Mouse (Mus musculus): Measurements from ENCODE around the gene Sdccag8.

The Sdccag8 gene

DNA sequence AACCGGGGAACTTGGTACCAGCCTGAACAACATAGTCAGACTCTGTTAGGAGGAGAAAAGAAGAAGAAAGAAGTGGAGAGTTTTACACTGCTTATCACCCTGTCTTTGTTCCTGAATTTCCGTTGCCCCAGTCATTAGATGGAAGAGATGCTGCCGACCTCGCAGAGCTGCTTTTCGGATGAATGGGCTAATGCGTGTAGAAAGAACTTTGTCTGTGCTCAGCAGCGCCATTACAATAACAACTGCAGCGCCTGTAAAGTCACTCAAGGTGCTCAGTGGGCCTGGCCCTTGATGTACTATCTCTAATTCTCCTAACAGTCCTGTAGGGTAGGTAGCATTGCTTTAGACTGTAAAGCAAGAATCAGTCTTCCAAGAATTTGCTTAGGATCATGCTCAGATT lies 178.1 kb downstream of the Sdccag8 start:
- no peak for DNase-seq

DNA sequence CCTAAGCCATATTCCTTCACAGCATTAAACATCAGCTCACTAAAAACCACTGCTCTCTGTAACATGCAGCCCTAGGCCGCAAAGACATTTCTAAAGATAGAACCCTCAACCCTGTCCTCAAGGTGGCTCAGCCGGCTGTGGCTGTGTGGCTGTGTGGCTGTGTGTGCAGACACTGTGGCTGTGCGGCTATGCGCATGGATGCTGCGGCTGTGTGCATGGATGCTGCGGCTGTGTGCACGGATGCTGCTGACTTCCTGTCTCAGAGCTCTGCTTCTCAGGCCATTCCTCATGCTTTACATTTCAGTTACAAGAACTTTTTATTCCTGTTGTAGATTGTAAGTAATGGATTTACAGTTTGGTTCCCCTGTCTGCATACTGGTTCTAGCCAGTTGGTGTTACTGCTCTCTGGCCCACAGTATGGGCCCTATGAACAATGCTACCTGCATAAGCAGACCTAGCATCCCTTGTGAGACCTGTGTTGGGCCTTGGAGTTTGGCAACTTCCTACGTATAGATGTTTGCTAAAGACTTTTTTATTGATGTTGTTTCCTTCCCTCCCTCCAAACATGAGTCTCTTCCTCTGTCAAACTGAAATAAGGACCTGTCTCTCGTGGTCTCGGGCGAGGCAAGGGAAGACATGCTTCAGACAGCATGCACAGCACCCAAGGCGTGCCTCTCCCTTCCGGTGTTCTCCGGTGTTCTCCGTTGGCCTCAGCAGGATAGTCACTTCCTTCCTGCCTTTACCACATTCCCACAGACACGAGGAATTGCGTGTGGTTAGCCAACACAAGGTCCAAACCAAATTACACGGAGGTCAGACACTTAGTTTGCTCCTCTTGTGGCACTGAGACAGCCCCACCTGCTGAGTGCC lies 178.9 kb downstream of the Sdccag8 start:
- peak in 1 of 2 experiments; percentile 10 for DNase-seq

DNA sequence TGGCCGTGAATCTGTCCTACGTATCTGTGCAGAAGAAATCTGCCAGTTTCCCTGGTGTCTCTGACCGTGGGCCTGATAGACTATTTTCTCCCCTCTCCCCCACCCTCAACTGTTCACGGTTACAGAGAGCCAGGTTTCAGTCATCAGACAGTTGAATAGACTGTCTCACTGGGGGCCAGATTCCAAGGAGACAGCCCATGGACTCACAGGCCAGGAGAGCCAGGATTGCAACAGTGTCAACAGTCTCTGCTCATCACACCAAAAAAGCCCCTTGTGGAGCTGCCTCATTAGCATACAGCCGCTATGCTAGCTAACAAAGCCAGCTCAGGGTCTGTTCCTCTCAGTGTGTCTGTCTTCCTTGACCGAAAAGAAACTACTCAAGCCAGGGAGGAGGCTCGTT lies 179.6 kb downstream of the Sdccag8 start:
- DNase-seq: no peak

DNA sequence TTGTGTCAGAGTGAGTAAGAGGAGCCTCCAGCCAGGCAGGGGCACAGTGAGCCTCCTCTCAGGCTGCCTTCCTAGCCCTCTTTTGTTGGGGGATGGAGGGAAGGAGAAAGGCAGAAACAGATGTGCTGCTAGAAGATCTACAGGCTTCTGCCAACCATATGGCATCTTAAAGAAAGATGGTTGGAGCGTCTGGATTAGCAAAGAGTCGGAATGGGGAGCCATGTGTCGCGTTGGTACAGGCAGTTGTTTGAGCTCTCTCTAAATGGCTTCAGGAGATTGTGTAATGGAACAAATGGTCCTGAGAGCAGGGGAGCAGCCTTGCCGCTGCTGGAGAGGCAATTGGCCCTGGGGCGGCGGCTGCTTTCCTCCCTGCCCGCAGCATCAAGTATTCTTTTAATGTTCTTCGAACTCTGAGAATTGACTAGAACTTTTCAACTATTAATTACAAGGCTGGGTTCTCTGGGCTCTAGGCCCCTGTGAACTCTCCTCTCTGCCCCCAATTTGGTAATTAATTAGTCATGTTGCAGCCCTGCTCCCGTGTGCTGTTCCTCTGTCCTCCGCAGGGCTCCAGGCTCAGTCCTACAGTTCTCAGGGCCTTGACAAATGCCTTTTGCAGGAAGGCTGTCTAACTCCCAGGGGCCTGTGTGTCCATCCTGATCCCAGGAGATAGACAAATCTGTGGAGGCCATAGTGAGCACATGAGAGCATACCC lies 180.4 kb downstream of the Sdccag8 start:
- DNase-seq: no peak

DNA sequence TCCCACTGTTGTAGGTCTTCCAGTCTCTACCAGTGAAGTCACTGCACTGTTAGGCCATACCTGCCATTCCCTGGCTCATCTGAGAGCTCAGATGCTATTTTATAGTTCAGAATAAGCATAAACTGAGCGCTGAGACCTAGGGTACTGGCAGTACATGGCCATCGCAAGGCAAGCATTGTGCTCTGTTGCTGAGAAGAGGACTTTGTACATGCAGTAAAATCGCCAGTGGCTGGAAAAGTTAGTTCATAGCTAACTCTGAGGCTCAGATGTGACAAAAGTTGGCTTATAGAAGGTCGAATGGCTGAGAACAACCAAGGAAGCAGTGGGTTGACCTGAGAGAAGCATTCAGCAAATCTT lies 180.9 kb downstream of the Sdccag8 start:
- DNase-seq: no peak

DNA sequence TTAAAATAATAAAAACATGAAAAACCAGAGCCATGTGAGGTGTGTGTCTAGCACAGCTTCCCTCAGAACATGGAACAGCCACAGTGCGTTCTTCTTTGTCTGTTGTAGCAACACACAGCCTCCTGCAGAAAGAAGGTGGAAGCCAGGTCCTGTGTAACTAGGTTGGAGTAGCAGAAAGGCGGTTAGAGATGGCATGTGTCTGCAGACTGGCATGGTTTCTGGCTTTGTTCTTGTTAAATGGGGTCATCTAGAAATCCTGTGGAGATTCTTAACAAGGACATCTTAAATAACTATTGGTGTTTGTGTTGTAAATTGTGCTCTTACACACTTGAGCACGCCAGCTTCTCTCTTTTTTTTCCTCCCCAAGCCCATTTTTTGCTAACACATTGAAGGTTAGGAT lies 181.7 kb downstream of the Sdccag8 start:
- no peak for DNase-seq

DNA sequence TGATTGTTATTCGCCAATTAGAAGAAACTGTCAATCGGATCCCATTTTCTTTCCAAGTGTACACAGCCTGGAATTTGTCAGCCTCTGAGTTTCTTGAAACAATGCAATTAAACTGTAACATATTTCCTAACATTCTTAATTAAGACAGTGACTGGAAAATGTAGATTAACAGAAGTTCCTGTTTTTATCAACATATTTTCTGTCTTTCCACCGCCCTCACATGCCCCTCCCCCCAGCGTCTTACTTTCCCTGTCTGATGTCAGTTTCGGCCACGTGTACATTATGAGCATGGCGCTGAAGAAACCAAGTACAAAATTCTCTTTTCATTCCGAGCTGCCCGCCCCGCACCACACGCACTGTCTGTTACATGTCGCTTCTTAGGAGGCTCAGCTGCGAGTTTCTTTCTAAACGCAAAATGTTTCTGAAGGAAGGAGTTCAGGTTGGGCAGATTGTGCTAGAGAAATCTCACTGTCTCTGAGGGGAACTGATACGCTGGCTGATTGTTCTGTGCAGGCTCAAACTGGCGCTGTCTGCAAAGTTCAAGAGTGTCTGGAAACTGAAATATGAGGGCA lies 182.3 kb downstream of the Sdccag8 start:
- DNase-seq: peak; percentile 32 to 47

DNA sequence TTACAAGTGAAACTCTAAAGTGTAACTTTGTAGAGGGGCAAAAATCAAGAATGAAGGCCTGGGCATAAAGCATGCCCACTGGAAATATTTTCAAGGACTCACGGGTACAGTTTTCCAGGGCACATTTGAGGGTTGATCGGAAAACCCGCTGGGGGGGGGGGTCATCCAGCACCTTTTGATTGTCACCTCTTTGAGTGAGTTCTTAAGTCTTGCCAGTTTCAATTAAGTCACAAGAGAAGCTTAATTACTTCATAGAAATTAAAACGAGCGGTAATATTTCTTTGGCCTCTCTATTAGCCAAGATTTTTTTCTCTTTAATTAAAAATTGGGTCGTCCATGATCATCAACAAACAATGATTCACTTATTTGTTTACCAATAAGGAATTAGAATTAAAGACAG lies 182.8 kb downstream of the Sdccag8 start:
- DNase-seq: no peak

DNA sequence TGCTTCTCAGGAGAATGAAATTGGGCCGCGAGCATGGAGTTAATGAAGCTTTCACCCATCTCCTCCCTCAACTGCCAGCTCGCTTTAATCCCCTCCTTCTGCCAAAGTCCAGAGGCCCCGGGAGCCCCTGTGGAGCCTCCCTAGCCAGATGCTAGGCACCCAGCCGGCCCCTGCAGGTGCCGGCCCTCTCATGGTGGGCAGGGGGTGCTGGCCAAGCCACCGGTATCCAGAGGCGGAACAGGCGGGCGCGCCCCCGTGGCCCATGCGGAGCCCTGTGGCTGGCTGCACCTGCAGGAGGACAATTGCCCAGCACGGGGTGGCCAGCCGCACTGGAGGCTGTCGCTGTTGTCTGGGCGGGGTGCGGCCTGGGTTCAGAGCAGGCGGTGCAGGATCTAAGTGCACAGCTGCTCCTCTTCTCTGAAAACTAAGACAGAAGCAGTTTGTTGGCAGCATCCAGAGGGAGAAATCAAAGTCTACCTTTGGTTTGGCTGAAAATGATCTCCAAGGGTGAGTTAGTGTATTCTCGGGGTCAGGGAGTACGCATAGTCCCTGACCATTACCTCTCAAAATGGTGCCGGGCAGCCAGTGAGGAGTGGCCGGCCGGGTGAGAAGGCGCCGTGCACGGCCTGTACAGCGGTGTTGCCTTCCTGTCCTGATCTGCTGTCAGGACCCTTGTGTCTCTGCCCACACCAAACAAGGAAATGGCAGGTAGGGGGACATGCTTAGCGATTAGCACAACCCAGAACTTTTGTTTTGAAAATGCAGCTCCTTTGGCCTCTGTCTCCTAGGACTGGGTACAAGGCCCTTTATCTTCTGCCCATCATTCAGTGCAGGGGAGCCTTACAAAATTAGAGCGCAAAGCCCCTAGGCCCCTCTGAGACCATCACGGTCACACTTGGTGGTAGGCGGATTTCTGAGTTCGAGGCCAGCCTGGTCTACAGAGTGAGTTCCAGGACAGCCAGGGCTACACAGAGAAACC lies 183.5 kb downstream of the Sdccag8 start:
- no peak for DNase-seq

DNA sequence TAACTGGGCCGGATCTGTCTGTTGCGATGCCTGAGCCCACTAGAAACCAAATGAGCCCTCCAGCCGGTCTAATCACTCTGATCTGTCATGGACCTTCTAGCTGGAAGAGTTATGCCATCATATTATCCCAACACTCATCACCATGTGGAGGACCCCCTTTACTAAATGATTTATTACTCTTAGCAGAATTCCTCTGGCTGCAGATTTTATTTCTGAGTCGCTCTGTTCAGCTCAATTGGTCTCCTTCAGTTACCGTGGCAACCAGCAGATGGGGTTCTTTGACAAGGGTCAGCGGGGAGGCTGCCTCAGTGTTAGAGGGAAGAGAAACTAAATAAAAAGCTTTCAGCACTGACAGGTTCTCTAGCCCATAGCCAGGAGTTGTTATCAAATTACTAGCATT lies 184.6 kb downstream of the Sdccag8 start:
- DNase-seq: no peak

DNA sequence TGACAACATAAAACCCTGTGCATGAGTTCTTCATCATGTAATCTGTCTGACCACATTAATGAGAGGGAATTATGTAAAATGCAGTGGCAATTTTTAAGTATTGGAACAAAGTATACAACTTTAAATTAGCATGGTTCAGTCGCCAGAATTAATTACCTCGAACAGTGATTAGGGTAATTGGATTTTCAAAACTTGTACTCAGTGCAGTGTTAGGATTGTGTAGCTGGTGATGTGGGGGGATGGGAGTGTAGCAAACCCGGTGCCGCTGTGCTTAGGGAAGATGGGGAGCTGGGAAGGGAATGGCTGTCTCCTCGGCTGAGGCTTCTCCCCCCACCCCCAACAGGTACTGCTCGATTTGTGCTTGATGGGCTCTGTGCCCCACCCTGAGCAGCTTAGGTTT lies 188.5 kb downstream of the Sdccag8 start:
- DNase-seq: no peak

DNA sequence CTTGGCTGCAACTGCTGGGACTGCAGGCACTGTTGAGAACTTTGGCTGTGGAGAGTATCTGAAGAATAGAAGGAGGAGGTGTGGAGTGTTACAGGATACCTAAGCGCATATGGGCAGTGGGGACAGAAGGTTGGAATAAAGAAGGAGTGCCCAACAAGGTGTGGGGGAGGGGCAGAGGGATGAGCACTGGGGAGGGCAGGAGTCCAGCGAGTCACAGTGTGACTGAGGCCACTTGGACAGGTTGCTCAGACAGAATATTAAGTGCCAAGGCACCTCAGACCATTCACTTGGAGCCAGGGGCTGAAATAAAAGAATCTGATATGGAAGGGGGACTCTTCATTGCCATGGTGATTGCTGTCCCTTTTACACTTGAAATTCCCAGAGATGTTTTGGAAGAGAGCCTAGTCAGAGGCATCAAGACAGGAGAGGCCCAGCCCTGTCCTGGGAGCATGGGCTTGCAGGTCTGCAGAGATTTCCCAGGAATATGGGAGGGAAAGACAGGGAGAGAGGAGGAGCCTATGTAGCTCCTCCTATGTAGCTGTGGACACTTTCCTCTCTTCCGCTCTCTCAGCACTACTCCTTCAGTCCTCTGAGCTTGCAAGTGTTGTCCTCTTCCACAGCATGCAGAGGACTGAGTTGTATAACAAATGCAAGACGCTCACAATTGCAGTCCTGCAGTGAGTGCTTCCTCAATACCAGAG lies 189.7 kb downstream of the Sdccag8 start:
- DNase-seq: no peak

DNA sequence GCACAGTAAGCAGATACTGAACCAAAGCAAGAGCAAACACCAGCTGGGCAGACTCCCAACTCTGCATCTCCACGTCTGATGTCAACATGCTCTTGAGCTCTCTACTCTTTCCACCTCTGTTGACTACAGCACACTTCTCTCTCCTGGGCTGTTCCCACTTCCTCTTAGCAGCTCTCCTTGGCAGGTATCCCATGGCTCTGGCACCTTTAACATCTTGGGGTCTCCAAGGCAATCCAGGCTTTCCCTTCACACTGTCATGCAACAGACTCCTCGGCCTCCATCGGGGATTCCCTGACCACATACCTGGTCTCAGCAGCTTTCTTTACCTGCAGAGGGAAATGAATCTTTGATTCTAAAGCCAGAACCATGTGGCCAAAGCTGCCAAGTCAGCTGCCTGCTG lies 192.9 kb downstream of the Sdccag8 start:
- DNase-seq: peak; percentile 30 to 33

DNA sequence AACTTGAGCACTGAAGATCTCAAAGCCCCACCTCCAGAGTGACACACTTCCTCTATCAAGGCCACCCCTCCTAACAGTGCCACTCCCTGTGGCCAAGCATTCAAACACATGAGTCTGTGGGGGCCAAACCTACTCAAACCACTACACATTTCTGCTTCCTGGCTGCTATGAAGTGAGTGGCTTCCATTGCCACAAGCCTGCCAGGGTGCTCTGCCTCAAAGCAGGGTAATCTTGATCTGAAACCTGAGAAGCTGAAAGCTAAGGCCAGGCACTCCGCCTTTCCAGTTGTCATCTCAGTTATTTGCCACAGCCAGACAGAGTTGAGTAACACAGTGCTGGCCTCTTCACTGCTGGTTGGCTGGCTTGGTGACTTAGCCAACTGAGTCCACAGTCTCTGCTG lies 194.3 kb downstream of the Sdccag8 start:
- peak; percentile 18 to 27 for DNase-seq

DNA sequence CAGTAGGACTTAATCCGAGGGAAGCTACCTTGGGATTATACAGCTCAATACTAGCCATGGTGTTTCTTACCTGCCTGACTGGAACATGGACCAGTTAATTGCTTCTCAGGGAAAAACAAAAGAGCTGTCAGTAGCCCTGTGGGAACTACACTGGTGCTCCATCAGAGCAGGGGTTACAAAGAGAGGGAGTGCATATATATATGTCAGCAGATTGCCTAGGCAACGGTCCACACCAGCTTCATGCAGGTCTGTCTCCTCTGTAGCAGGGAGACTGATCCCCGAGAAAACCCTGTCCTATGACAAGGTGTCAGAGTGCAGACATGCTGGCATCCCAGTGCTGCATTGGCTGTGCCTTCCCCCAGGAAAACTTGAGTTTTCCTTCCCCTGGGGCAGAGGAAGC lies 195.6 kb downstream of the Sdccag8 start:
- DNase-seq: no peak

DNA sequence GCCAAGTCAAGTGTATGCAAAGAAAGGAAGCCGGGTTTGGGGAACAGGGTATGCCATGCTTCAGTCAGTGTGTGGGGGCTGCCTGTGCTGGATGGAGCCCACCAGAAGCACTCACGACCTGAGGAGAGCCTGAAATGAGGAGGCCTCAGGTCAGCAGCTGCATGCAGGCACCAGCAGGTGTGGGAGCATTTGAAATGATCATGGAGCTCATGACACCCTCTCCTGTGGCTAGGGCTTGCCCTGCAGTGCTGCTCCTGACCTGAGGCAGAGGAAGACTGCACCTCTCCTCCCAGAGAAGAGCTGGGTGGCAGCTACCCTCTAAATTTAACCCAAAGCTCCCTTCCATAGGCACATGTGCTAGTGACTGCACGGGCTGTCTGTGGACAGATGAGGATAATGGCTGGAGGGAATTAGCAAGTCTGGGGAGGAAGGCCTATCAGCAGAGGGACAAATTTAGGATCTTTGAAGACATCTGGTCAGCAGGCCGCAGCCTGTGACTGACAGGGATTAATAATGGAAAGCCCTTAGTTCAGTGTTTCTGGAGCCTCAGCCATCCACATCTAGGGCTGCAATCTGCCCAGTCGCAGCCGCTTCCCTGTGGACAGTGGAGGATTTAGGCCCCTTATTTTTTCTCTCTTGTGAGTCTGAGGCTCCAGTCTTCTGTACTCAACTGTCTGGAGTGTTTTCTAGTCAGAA lies 196.3 kb downstream of the Sdccag8 start:
- no peak for DNase-seq

DNA sequence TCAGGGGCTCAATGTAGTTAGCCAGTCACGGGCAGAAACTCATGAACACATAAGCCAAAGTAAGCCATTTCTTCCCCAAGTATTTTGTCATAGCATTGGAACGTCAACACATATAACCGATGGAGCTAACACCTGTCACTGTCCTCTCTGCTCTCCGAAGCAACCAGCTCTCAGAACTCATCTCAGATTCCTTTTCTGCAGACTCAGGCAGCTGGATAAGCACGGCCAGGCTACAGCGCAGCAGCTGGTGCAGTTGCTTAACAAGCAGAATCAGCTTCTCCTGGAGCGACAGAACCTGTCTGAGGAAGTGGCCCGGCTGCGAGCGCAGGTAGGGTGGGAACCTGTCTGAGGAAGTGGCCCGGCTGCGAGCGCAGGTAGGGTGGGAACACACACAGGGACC lies 197.2 kb downstream of the Sdccag8 start:
- no peak for DNase-seq

DNA sequence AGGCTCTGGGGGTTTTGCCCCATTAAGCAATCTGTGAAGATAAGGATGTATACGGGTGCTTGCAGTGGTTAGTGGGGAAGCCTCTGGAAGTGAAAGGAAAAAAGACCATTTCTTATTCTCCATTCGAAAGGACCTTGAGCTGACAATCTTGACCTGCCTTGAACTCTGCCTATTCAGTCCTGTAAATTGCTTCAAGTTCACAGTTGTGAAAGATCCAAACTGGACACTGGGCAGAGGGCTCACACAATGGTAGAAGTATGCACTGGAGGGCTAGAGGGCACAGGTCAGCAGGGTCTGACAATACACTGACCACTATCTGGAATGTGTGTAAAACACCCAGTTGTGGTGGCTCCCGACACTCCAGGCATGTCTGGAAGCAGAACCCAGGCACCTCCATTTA lies 198.3 kb downstream of the Sdccag8 start:
- no peak for DNase-seq

DNA sequence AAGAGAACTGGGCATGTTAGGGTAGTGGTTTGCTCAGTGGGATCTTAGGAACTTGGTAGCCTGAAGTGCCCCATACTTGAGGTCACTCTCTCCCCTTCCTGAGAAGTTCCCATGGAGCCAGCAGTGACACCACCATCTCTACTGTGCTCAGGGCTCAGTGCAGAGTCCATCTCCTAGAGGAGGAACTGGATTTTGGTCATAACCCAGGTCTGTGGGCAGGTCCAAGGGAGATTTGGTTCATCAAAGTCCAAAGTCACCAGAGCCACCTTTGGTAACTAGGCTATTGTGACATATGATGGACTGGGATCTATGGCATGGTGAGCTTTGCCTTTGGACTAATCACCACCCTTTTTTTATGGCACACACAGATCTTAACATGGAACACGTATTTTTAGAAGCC lies 198.9 kb downstream of the Sdccag8 start:
- no peak for DNase-seq

DNA sequence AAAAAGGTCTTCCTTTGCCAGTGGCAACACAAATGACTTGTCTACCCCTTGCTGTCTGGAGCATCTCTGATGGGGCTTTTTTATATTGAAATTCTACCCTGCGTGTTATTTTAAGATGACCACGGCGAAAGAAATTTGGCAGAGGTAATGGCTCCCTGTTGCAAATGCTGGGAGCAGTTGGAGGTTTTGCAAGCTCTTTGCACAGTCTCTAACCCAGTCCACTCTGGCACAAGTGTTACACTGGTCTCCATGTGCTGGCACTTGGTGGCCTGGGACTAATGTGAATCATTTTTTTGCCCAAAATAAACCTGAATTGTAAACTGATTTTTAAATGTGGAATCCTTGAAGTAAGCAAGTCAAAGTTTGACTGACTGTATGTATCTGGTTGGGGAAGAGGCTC lies 199.3 kb downstream of the Sdccag8 start:
- peak in 1 of 2 experiments; percentile 14 for DNase-seq

DNA sequence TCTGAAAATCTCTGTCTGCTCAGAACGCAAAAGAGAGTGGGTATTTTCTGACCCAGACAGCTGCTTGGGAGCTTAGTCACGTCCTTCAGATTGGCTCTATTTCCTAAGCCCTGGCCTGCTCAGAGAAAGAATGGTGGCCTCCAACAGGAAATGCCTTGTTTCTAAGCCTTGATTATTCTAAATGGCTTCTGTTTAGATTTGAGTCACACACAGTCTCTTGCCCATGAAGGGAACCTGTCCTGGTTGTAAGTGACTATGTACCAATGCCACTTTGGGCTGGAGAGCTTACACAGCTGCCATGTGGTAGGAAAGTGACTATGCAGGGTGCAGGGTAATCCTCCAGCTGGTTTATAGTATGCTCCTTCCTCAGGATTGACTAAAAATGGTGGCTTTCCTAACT lies 199.9 kb downstream of the Sdccag8 start:
- DNase-seq: no peak
